Mouse (Mus musculus): ENCODE data around the gene Ccdc18.
"Not testable (repeated sequence)": the region's sequence is repeated elsewhere in the genome, so short reads cannot be mapped to it uniquely, and the experiment has no call there.

The Ccdc18 gene

DNA sequence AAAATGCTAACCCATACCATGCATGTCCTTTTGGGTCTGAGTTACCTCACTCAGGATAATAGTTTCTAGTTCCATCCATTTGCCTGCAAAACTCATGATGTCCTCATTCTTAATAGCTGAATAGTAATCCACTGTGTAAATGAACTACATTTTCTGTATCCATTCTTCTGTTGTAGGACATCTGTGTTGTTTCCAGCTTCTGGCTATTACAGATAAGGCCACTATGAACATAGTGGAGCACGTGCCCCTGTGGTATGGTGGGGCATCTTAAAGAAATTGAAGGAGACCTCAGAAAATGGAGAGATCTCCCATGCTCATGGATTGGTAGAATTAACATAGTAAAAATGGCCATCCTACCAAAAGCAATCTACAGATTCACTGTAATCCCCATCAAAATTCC, 131.1 kb downstream of the Ccdc18 start:
- not testable (repeated sequence) for DNase-seq

DNA sequence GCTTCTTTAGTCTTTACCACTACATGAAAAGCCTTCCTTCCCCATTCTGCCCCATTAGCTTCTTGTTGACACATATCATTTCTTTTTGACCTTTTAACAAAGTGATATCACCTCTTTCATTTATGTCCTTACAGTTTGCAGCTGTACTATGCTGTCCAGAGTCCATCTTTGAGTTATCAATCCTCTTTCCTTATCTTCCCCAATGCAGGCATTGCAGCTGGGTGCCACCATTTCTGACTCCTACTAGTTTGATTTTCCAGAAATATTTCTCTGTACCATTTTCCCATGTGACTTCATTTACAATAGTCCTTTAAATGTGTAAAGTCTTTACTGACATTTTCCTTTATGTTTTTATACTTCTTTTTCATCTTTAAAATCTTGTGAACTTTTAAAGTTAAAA, 134.3 kb downstream of the Ccdc18 start:
- no peak for DNase-seq

DNA sequence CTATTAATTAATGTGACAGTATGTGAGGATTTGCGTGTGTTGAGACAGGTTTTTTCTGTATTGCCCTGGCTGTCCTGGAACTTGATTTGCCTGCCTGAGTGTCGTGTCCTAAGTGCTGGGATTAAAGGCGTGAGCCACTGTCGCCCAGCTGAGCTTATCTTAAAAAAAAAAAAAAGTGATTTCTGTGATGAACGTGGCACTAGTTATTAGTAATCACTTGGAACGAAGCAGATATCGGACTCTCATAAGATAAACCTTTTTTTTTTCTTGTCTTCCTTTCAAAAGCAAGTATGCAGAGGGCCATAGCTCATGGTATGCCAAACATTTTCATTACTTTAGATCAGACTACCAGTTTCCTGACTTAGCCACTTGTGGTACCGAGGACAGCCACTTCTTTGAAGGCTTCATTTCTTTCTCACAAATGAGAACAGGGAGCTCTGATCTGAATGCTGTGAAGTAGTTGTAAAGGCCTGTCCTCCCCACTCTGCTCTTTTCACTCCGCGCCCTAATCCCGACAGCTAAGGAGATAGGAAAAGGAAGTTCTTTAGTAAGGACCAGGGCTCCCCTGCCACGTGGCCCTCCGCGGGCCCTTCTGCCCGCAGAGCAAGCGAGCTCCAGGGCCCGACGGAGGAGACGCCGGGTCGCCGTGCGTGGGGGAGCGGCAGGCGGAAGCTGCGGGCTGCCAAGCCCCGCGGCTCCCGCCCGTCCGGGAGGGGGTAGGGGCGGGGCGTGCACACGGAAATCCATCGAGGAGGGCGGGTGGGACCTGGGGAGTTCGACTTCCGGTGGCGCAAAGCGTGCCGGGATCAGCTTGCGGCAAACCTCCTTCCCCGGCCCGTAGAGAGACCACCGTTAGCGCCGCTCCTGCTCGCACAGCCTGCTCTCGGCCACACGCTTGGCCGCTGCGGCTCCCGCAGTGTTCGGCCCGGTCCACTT, 135.7 kb downstream of the Ccdc18 start, which contains the start of gene Dr1:
Dr1 (plus strand) TSS at position 771 of the 936 bp plus-strand sequence.
- DNase-seq, result peak; percentile 86 to 87

DNA sequence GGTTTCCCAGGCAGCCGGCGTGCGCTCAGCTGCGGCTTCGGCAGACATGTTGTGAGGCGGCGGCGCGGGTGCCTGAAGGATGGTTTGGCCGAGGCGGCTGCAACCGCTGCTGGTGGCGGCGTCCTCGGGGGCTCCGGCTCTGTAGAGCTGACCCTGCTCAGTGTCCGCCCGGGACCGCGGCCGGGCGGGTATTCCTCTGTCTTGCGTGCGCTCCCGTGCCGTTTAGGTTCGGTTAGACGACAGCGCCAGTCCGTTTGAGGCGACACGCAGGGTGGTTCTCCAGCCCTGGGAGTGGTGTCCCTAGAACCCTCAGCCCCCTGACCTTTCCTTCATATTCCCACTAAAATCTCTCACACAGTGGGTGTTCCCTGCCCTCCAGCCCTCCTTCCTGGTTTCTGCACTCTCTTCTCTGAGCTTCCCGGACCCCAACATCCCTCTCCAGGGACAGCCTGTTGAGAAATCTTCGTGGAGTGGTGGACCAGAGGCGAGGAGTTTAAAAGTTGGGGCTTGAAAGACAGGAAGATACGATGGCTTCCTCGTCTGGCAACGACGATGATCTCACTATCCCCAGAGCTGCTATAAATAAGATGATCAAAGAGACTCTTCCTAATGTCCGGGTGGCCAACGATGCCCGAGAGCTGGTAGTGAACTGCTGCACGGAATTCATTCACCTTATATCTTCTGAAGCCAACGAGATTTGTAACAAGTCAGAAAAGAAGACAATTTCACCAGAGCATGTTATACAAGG, 136.6 kb downstream of the Ccdc18 start:
- DNase-seq, result peak in 1 of 2 experiments; percentile 16

DNA sequence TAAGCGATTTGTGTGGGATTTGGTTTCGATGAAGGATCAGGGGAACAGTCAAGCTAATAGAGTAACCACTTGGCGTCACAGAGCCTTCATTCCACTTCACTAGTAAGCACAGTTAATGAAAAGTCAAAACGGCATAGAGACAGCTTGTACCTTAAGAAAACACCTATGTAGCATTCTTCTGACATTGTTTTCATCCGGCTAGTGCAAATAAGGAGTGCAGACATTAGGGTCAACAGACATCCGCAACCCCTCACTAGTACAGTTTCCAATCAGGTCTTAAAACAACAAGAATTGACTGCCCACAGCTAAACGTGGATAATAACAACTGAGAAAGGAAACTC, 137.1 kb downstream of the Ccdc18 start:
- no peak for DNase-seq

DNA sequence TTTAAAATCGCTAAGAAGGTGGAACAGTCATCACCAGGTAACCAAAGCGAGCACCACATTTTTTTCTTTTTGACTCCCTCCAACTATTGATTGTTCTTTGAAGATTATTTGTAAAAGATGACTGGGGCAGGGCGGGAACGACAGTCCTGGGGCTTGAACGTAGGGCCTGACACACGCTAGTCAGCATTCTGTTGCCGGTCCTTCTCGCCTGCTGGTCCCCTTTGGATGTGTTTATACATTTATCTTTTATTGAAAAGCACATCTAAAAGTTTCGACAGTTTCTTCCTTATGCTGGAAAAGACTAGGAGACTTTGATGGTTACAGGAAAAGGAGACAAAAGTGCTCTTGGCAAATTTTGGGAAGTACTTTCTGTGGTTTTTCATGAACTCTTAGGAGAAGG, 137.7 kb downstream of the Ccdc18 start:
- DNase-seq, result no peak

DNA sequence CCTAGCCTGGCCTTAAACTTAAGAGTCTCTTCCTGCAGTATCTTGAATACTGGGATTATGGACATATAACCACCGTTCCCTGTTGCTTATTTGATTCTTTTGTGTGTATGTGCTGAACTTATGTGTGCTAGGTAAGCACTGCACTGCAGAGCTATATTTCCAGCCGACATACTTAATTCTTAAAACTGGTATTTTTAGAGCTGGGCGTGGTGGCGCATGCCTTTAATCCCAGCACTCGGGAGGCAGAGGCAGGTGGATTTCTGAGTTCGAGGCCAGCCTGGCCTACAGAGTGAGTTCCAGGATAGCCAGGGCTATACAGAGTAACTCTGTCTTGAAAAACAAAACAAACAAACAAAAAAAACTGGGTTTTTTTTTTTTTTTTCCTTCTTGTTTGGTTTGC, 138.7 kb downstream of the Ccdc18 start:
- not testable (repeated sequence) for DNase-seq
